Comparison of ENCODE assay signal across 8 mouse cellular contexts in genomic region chr2:35337419-35337818, GRCm38 (mm10). TPM values are rescaled to one million over a fixed set of nuclear protein-coding genes. Genes with fewer than 3 reads are reported as not detected.
A peak's percentile ranks its signal among the peaks of the same experiment; 100 is the strongest.
DNase-seq lines count a peak whose midpoint lies in the region; ATAC-seq lines count a peak whose summit lies in the region.

No protein-coding gene starts in this region.

- H3K9ac ChIP-seq in embryonic facial prominence, embryonic 13.5 days, result peak overlapping the region; percentile 87
- H3K9ac ChIP-seq in hindbrain, embryonic 11.5 days (ENCODE audit: low read depth, low read length), result peak overlapping the region; percentile 45; the same call in 1 of the 2 replicates
- peak overlapping the region; percentile 100 for H3K9ac ChIP-seq in liver, embryonic 15.5 days
- H3K9ac ChIP-seq in stomach, embryonic 14.5 days (replicated peaks; ENCODE audit: low read depth, low read length), result no peak overlapping the region

- peak overlapping the region; percentile 79 for H3K27ac ChIP-seq in embryonic facial prominence, embryonic 13.5 days
- H3K27ac ChIP-seq in hindbrain, embryonic 11.5 days (ENCODE audit: low read depth, low read length), result 0 out of 2 replicates have a peak overlapping the region, but pooled peaks have one; percentile 30
- H3K27ac ChIP-seq in liver, embryonic 15.5 days (replicated peaks), result peak overlapping the region; percentile 100
- H3K27ac ChIP-seq in stomach, embryonic 14.5 days (ENCODE audit: low read length), result peak overlapping the region; percentile 91

- H3K4me1 ChIP-seq in embryonic facial prominence, embryonic 13.5 days, result peaks cover 20% of the 10 kb centered on the region
- no peaks in the 10 kb centered on the region for H3K4me1 ChIP-seq in hindbrain, embryonic 11.5 days (replicated peaks; ENCODE audit: control insufficient read depth, insufficient read depth, low read length)
- H3K4me1 ChIP-seq in liver, embryonic 15.5 days (replicated peaks), result peaks cover 37% of the 10 kb centered on the region
- peaks cover 6% of the 10 kb centered on the region; the same call in 1 of the 2 replicates for H3K4me1 ChIP-seq in stomach, embryonic 14.5 days (ENCODE audit: control insufficient read depth, insufficient read depth, low read length)

- WGBS in embryonic facial prominence, embryonic 13.5 days, result 42% methylated on average over 10 of the region's 10 CpGs
- WGBS in hindbrain, embryonic 11.5 days, result 47% methylated on average over 10 of the region's 10 CpGs
- WGBS in liver, embryonic 15.5 days (ENCODE audit: insufficient replicate concordance), result 57% methylated on average over 10 of the region's 10 CpGs
- WGBS in stomach, embryonic 14.5 days, result 47% methylated on average over 10 of the region's 10 CpGs

- no peaks in the 10 kb centered on the region for H3K27me3 ChIP-seq in embryonic facial prominence, embryonic 13.5 days
- H3K27me3 ChIP-seq in hindbrain, embryonic 11.5 days (ENCODE audit: control insufficient read depth, insufficient read depth, low read length), result no peaks in the 10 kb centered on the region
- H3K27me3 ChIP-seq in liver, embryonic 15.5 days, result no peaks in the 10 kb centered on the region
- H3K27me3 ChIP-seq in stomach, embryonic 14.5 days (ENCODE audit: control insufficient read depth, insufficient read depth, low read length), result no peaks in the 10 kb centered on the region

- no peak for ATAC-seq in embryonic facial prominence, embryonic 13.5 days (ENCODE audit: insufficient number of reproducible peaks, insufficient read depth, low FRiP score, low TSS enrichment, low read depth)
- no peak for ATAC-seq in hindbrain, embryonic 11.5 days (ENCODE audit: low FRiP score)
- ATAC-seq in liver, embryonic 15.5 days (ENCODE audit: insufficient read depth), result no peak
- ATAC-seq in stomach, embryonic 14.5 days (ENCODE audit: insufficient number of reproducible peaks, insufficient read depth, low FRiP score, low read depth), result no peak

- H3K36me3 ChIP-seq in embryonic facial prominence, embryonic 13.5 days, result no peaks in the 10 kb centered on the region
- no peaks in the 10 kb centered on the region for H3K36me3 ChIP-seq in hindbrain, embryonic 11.5 days (ENCODE audit: control insufficient read depth, insufficient read depth, low read length)
- H3K36me3 ChIP-seq in liver, embryonic 15.5 days (replicated peaks), result peaks cover 16% of the 10 kb centered on the region
- H3K36me3 ChIP-seq in stomach, embryonic 14.5 days (ENCODE audit: control insufficient read depth, insufficient read depth, low read length), result no peaks in the 10 kb centered on the region

- no peaks in the 10 kb centered on the region for H3K9me3 ChIP-seq in embryonic facial prominence, embryonic 13.5 days
- H3K9me3 ChIP-seq in hindbrain, embryonic 11.5 days (ENCODE audit: control insufficient read depth, low read length), result no peaks in the 10 kb centered on the region
- no peaks in the 10 kb centered on the region for H3K9me3 ChIP-seq in liver, embryonic 15.5 days (replicated peaks)
- no peaks in the 10 kb centered on the region for H3K9me3 ChIP-seq in stomach, embryonic 14.5 days (ENCODE audit: control insufficient read depth, low read depth, low read length)

- DNase-seq in NIH3T3 (ENCODE audit: low read depth), result peak; percentile 57
- no peak for DNase-seq in hindbrain, embryonic 11.5 days (ENCODE audit: low spot score)
- DNase-seq in left cerebral cortex, adult 8-10 months (ENCODE audit: low spot score in 2 of 2), result no peak
- no peak for DNase-seq in frontal cortex, postnatal 25 days (ENCODE audit: low spot score in 2 of 2)
- no peak for DNase-seq in cerebellum, postnatal 36 days

- peak overlapping the region; percentile 99 for H3K4me2 ChIP-seq in embryonic facial prominence, embryonic 13.5 days
- H3K4me2 ChIP-seq in hindbrain, embryonic 11.5 days (replicated peaks; ENCODE audit: low read depth, low read length), result peak overlapping the region; percentile 61
- H3K4me2 ChIP-seq in liver, embryonic 15.5 days, result peak overlapping the region; percentile 80
- peak overlapping the region; percentile 98 for H3K4me2 ChIP-seq in stomach, embryonic 14.5 days (replicated peaks; ENCODE audit: low read depth, low read length)

- peak overlapping the region; percentile 72 for H3K4me3 ChIP-seq in embryonic facial prominence, embryonic 13.5 days
- H3K4me3 ChIP-seq in hindbrain, embryonic 11.5 days (ENCODE audit: low read depth, low read length), result peak overlapping the region; percentile 80
- H3K4me3 ChIP-seq in liver, embryonic 15.5 days (replicated peaks), result peak overlapping the region; percentile 99
- peak overlapping the region; percentile 83; the same call in 1 of the 2 replicates for H3K4me3 ChIP-seq in stomach, embryonic 14.5 days (ENCODE audit: low read depth, low read length)

RNA-seq across cellular contexts. Expression of gene Stom, which starts 0.6 kb away (rescaled TPM):
- polyA plus RNA-seq in embryonic facial prominence, embryonic 13.5 days (2015; fragmentation: Nextera tagmentation; extraction: Ambion mirVana), result 22.0 and 27.5 TPM in 2 replicates
- 12.6 and 14.5 TPM in 2 replicates for polyA plus RNA-seq in hindbrain, embryonic 11.5 days (2014; fragmentation: Nextera tagmentation; extraction: Ambion mirVana)
- polyA plus RNA-seq in liver, embryonic 15.5 days (2015; fragmentation: Nextera tagmentation; extraction: Ambion mirVana), result 169 and 191 TPM in 2 replicates
- 61.2 and 66.1 TPM in 2 replicates for polyA plus RNA-seq in stomach, embryonic 14.5 days (2014; fragmentation: Nextera tagmentation; extraction: Ambion mirVana)
- 10 to 100 TPM in 2 of 4 experiments, 1 to 10 TPM in 2; 9.5 to 12.0 (median 10.4) TPM for total RNA-seq in left cerebral cortex, adult 8-10 months (2022)

RNA-seq across cellular contexts. Expression of gene 4930568D16Rik, which starts 30.1 kb away (rescaled TPM):
- not detected in 2 replicates for polyA plus RNA-seq in embryonic facial prominence, embryonic 13.5 days (2015; fragmentation: Nextera tagmentation; extraction: Ambion mirVana)
- not detected in 2 replicates for polyA plus RNA-seq in hindbrain, embryonic 11.5 days (2014; fragmentation: Nextera tagmentation; extraction: Ambion mirVana)
- polyA plus RNA-seq in liver, embryonic 15.5 days (2015; fragmentation: Nextera tagmentation; extraction: Ambion mirVana), result not detected in 2 replicates
- not detected in 2 replicates for polyA plus RNA-seq in stomach, embryonic 14.5 days (2014; fragmentation: Nextera tagmentation; extraction: Ambion mirVana)
- not detected for total RNA-seq in left cerebral cortex, adult 8-10 months (2022)

RNA-seq across cellular contexts. Expression of gene 4930402F06Rik, which starts 59.6 kb away (rescaled TPM):
- not detected in 2 replicates for polyA plus RNA-seq in embryonic facial prominence, embryonic 13.5 days (2015; fragmentation: Nextera tagmentation; extraction: Ambion mirVana)
- polyA plus RNA-seq in hindbrain, embryonic 11.5 days (2014; fragmentation: Nextera tagmentation; extraction: Ambion mirVana), result not detected in 2 replicates
- not detected in 2 replicates for polyA plus RNA-seq in liver, embryonic 15.5 days (2015; fragmentation: Nextera tagmentation; extraction: Ambion mirVana)
- not detected in 2 replicates for polyA plus RNA-seq in stomach, embryonic 14.5 days (2014; fragmentation: Nextera tagmentation; extraction: Ambion mirVana)
- total RNA-seq in left cerebral cortex, adult 8-10 months (2022), result not detected

Comparison
In these comparisons a context has a peak if more than half of its experiments do, and no peak if none do; other contexts are left out.
1. H3K27ac ChIP-seq: peak in every context shown above with its lines; median percentile 100 in liver, embryonic 15.5 days; 91 in stomach, embryonic 14.5 days; 79 in embryonic facial prominence, embryonic 13.5 days; 30 in hindbrain, embryonic 11.5 days.